Mouse (Mus musculus) testis, adult 2 months (tissue): ENCODE measurements at regions not wholly inside any gene's neighbourhood (a gene's known extent, or its start where the extent isn't known, plus 50 kb on each side); places are given as distances from the start of the nearest gene placed in this dataset.
A peak's percentile ranks its signal among the peaks of the same experiment; 100 is the strongest.

Experiments used
- H3K27ac ChIP-seq: fragments of 200-500 bp; 2 replicates; pipeline ENCODE4 v1.5.1; 2012; ENCODE audit warnings: low read depth, low read length; ENCODE audit not compliant: control insufficient read depth, insufficient read depth
- H3K27me3 ChIP-seq: fragments of 200-500 bp; 2 replicates; pipeline ENCODE4 v1.6.1; 2012; ENCODE audit warnings: mild to moderate bottlenecking, low read length, moderate library complexity; ENCODE audit not compliant: control insufficient read depth, insufficient read depth
- H3K36me3 ChIP-seq: fragments of 200-500 bp; 2 replicates; pipeline ENCODE4 v1.6.1; 2012; ENCODE audit warnings: mild to moderate bottlenecking, low read length; ENCODE audit not compliant: control insufficient read depth, insufficient read depth
- H3K4me1 ChIP-seq: fragments of 200-500 bp; 2 replicates; pipeline ENCODE4 v1.6.1; 2012; ENCODE audit warnings: low read length; ENCODE audit not compliant: control insufficient read depth, insufficient read depth
- H3K4me3 ChIP-seq: fragments of 200-500 bp; 2 replicates; pipeline ENCODE4 v1.5.1; 2012; ENCODE audit warnings: low read depth, mild to moderate bottlenecking, low read length, moderate library complexity, mixed read lengths; ENCODE audit not compliant: control insufficient read depth
- CTCF ChIP-seq: fragments of 200-500 bp; IDR thresholded peaks from 2 replicates; pipeline ENCODE4 v1.5.1; 2012; ENCODE audit warnings: low read depth, mild to moderate bottlenecking, inconsistent platforms, low read length, moderate library complexity; ENCODE audit not compliant: control insufficient read depth, insufficient read depth, insufficient replicate concordance
- POLR2A ChIP-seq: fragments of 200-500 bp; IDR thresholded peaks from 2 replicates; pipeline ENCODE4 v1.6.1; 2012; ENCODE audit warnings: low read depth, mild to moderate bottlenecking, inconsistent platforms, low read length, moderate library complexity; ENCODE audit not compliant: control insufficient read depth

DNA sequence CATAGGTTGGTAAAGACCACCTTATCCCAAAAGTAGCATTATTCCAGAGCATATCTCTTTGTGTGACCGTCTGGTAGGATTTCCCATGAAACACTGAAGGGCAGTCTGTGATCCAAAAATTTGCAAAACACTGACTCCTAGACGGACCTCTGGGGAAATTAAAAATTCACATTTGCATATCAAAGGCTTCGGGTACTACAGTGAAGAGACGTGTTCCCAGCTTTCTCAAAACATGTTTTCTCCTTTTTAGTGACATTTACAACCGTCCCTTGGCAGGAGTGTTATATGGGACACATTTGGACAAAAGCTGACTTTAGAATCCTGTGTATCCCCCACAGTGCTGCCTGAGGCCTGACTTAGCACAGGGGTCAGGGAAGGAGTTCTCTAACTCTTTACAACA lies 78.8 kb upstream of the Pkdcc start:
- no peaks in the 10 kb centered on the region for H3K36me3 ChIP-seq
- no peak overlapping the region for H3K27ac ChIP-seq
- peaks cover 11% of the 10 kb centered on the region for H3K4me1 ChIP-seq
- TF ChIP-seq POLR2A (no peak), CTCF (no peak)
- no peaks in the 10 kb centered on the region for H3K27me3 ChIP-seq
- H3K4me3 ChIP-seq, result no peak overlapping the region

GRCm38 (mm10) chr17:83137720-83138119 lies 77.4 kb upstream of the Pkdcc start:
- no peaks in the 10 kb centered on the region for H3K27me3 ChIP-seq
- no peak overlapping the region for H3K27ac ChIP-seq

DNA sequence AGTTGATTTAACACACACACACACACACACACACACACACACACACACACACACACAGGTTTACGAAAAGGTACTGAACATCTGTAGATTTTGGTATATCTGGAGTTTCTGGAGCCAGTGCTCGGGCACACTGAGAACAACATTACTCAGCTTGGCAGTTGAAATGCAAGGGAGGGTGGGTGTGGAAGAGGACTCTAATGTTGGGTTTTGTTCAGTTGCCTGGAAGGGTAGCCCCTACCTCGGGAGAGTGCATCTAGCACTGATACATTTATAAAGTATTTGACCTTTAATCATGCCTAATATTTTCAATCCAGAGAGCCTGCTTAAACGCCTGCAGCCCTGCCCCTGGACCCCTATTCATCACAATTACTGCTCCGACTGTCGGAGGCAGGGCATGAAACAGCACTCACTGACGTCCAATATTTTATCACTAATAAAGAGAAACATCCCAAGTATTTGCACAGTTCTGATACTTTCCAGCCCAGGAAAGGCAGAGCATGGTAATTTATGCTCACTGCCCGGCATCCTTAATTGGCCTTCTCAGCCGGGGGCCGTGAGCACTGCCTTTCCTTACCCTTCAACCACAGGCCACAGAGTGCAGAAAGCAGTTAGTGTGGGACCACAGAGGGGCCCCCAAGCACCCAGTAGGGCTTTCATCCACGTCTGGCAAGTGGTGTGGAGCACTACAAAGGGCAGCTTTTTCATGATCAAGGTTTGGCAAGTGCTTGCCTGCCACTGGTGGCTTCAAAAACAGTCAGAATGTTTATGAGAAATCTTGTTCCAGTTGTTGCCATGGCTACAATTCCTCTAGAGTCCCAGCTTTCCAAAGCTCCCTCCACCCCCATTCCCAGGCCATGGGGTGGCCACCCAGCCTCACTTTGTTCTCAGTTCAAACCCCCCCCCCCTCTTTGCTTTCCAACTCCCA lies 76.3 kb upstream of the Pkdcc start:
- H3K27me3 ChIP-seq, result no peaks in the 10 kb centered on the region

More at GRCm38 (mm10) chr17:83137720-83138119, 77.4 kb upstream of the Pkdcc start:
- H3K4me3 ChIP-seq, result no peak overlapping the region
- no peaks in the 10 kb centered on the region for H3K36me3 ChIP-seq
- TF ChIP-seq CTCF (no peak), POLR2A (no peak)
- peaks cover 11% of the 10 kb centered on the region for H3K4me1 ChIP-seq

DNA sequence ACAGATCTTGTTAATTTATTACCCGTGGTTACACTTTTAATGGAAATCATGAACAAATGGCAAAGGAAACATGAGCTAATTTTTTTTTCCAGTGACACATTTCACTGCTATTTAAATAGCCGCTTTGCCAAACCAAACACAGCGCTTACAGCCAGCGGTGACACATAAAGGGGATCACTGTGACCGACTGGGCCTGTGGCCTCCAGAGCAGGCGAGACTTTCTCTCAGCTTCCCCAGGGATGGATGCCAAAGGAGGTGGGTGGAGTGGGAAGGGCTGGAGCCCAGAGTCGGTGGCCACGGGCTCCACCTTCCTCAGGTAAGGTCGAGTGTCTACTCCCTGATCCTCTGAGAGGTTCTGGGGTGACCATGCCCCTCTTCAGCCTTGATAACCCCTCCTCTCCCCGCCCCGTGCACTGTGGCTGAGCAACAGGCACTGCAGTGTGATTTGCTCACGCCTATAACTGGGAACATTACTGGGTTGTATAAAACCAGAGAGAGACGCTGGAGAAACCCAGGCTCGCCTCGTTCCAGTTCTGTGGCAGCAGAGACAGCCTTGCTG lies 66.6 kb upstream of the Pkdcc start:
- H3K27ac ChIP-seq, result no peak overlapping the region
- H3K4me1 ChIP-seq, result no peaks in the 10 kb centered on the region
- H3K36me3 ChIP-seq, result no peaks in the 10 kb centered on the region
- H3K4me3 ChIP-seq, result no peak overlapping the region
- no peak for TF ChIP-seq POLR2A
- no peak for TF ChIP-seq CTCF
- H3K27me3 ChIP-seq, result no peaks in the 10 kb centered on the region

More for the DNA sequence above, 76.3 kb upstream of the Pkdcc start:
- Histone ChIP-seq H3K36me3 (no peaks in the 10 kb centered on the region), H3K4me3 (peak overlapping the region; percentile 44), H3K27ac (0 out of 2 replicates have a peak overlapping the region, but pooled peaks have one; percentile 13), H3K4me1 (peaks cover 11% of the 10 kb centered on the region)
- no peak for TF ChIP-seq CTCF
- TF ChIP-seq POLR2A, result no peak

- H3K36me3 ChIP-seq, result no peaks in the 10 kb centered on the region
- no peaks in the 10 kb centered on the region for H3K4me1 ChIP-seq
- no peak for TF ChIP-seq CTCF
- no peak for TF ChIP-seq POLR2A
- no peaks in the 10 kb centered on the region for H3K27me3 ChIP-seq
- H3K27ac ChIP-seq, result no peak overlapping the region
- no peak overlapping the region for H3K4me3 ChIP-seq
These were observed 65.8 kb upstream of the Pkdcc start for GRCm38 (mm10) chr17:83149336-83149735.

DNA sequence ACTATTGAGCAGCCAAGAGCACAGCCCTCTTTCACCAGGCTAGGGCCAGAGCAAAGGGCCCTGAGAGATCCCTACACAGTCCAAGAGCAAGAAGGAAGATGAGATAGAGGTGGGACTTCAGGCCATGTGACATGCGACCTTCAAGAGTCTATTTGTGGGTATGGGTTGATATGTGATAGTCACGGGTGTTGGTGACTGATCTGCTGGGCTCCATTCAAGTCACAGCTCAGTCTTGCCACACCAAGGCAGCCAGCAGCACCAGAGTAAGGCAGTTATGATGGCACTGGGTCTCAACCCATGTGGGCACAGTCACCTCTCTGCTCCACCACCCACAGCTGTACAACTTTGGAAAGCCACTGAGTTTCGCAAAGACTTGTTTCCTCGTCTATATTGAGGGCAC lies 60.0 kb upstream of the Pkdcc start:
- no peaks in the 10 kb centered on the region for H3K4me1 ChIP-seq
- TF ChIP-seq POLR2A (no peak), CTCF (no peak)
- no peaks in the 10 kb centered on the region for H3K27me3 ChIP-seq
- no peak overlapping the region for H3K27ac ChIP-seq
- H3K36me3 ChIP-seq, result no peaks in the 10 kb centered on the region
- no peak overlapping the region for H3K4me3 ChIP-seq

GRCm38 (mm10) chr17:83156682-83157081 lies 58.4 kb upstream of the Pkdcc start:
- H3K4me1 ChIP-seq, result no peaks in the 10 kb centered on the region
- TF ChIP-seq CTCF (no peak), POLR2A (no peak)
- no peak overlapping the region for H3K4me3 ChIP-seq
- H3K36me3 ChIP-seq, result no peaks in the 10 kb centered on the region
- no peaks in the 10 kb centered on the region for H3K27me3 ChIP-seq
- no peak overlapping the region for H3K27ac ChIP-seq
